Mouse (Mus musculus) heart, embryonic 16.5 days (tissue): ENCODE measurements around the gene Kifc1. TPM values are rescaled to one million over a fixed set of nuclear protein-coding genes. Genes with fewer than 3 reads are reported as not detected.
A peak's percentile ranks its signal among the peaks of the same experiment; 100 is the strongest.
"Not testable (repeated sequence)": the region's sequence is repeated elsewhere in the genome, so short reads cannot be mapped to it uniquely, and the experiment has no call there.

ENCODE experiments used
- ATAC-seq: fragments of 200-750 bp; cut with Nextera tagmentation; replicated peaks from 2 replicates; pipeline ENCODE4 v1.8.0; 2017; ENCODE audit warnings: moderate number of reproducible peaks; ENCODE audit not compliant: insufficient read depth, low FRiP score; ENCODE audit errors: extremely low read depth
- H3K27ac ChIP-seq: fragments of 300-500 bp; sonication (generic); 2 replicates; pipeline ENCODE4 v1.5.1; 2014; ENCODE audit warnings: mild to moderate bottlenecking, low read length, control low read depth, moderate library complexity
- H3K27me3 ChIP-seq: fragments of 300-500 bp; sonication (generic); 2 replicates; pipeline ENCODE4 v1.6.1; 2014; ENCODE audit warnings: low read length, mixed read lengths; ENCODE audit not compliant: control insufficient read depth, insufficient read depth
- H3K36me3 ChIP-seq: fragments of 300-500 bp; sonication (generic); 2 replicates; pipeline ENCODE4 v1.6.1; 2014; ENCODE audit not compliant: control insufficient read depth, insufficient read depth
- H3K4me1 ChIP-seq: fragments of 300-500 bp; sonication (generic); 2 replicates; pipeline ENCODE4 v1.6.1; 2014; ENCODE audit warnings: low read length, mixed read lengths; ENCODE audit not compliant: control insufficient read depth, insufficient read depth
- H3K4me2 ChIP-seq: fragments of 300-500 bp; sonication (generic); 2 replicates; pipeline ENCODE4 v1.6.1; 2014; ENCODE audit warnings: low read depth, mild to moderate bottlenecking, control low read depth, low read length
- H3K4me3 ChIP-seq: fragments of 300-500 bp; sonication (generic); 2 replicates; pipeline ENCODE4 v1.5.1; 2014; ENCODE audit warnings: mild to moderate bottlenecking, control low read depth, low read length
- H3K9ac ChIP-seq: fragments of 300-500 bp; sonication (generic); 2 replicates; pipeline ENCODE4 v1.6.1; 2014; ENCODE audit warnings: low read length, control low read depth
- H3K9me3 ChIP-seq: fragments of 300-500 bp; sonication (generic); replicated peaks from 2 replicates; pipeline ENCODE4 v1.6.1; 2016; ENCODE audit warnings: low read length; ENCODE audit not compliant: control insufficient read depth
- WGBS: fragments of 180-500 bp; shearing (Covaris S2); extraction: QIAGEN DNeasy Blood & Tissue Kit; methylation state at CpG from one replicate; pipeline ENCODE4 v1.1.7; 2014; 5-methylcytosine and 5-hydroxymethylcytosine counted together
- polyA plus RNA-seq: library from polyadenylated mRNA; unstranded; fragments of >200 nt; fragmentation: Nextera tagmentation; extraction: Ambion mirVana; gene quantifications from 2 replicates; pipeline ENCODE4 v1.2.1, GENCODE M21; 2015

Kifc1 gene
- polyA plus RNA-seq, 1 experiment from 2014 or later = 8.3 TPM

GRCm38 (mm10) chr17:33898193-33898592 lies 7.7 kb upstream of the Kifc1 start:
- not testable (repeated sequence) for H3K4me1 ChIP-seq, H3K27ac ChIP-seq, H3K4me2 ChIP-seq, H3K36me3 ChIP-seq, ATAC-seq, H3K4me3 ChIP-seq, H3K9ac ChIP-seq, H3K27me3 ChIP-seq, H3K9me3 ChIP-seq
- 59% methylated on average over 4 of the region's 4 CpGs for WGBS

GRCm38 (mm10) chr17:33897114-33897794 lies 6.8 kb upstream of the Kifc1 start:
- WGBS = 42% methylated on average over 6 of the region's 6 CpGs
- no peak overlapping the region for H3K9ac ChIP-seq
- no peak for ATAC-seq
- H3K4me2 ChIP-seq = no peak overlapping the region
- H3K27ac ChIP-seq = no peak overlapping the region
- no peak overlapping the region for H3K4me3 ChIP-seq
- H3K27me3 ChIP-seq = no peaks in the 10 kb centered on the region
- no peaks in the 10 kb centered on the region for H3K4me1 ChIP-seq
- no peaks in the 10 kb centered on the region for H3K36me3 ChIP-seq
- H3K9me3 ChIP-seq = no peaks in the 10 kb centered on the region

GRCm38 (mm10) chr17:33893011-33893410 lies 2.5 kb upstream of the Kifc1 start:
- H3K4me3 ChIP-seq, H3K36me3 ChIP-seq, H3K27me3 ChIP-seq, ATAC-seq, H3K9me3 ChIP-seq, H3K27ac ChIP-seq, H3K4me2 ChIP-seq, H3K4me1 ChIP-seq, H3K9ac ChIP-seq: not testable (repeated sequence)
- WGBS = 77% methylated on average over 4 of the region's 4 CpGs

GRCm38 (mm10) chr17:33892429-33892828 lies 2.0 kb upstream of the Kifc1 start:
- Histone ChIP-seq H3K4me3 (no peak overlapping the region), H3K9ac (no peak overlapping the region), H3K4me2 (no peak overlapping the region), H3K4me1 (peaks cover 10% of the 10 kb centered on the region), H3K36me3 (no peaks in the 10 kb centered on the region), H3K27me3 (no peaks in the 10 kb centered on the region), H3K27ac (no peak overlapping the region), H3K9me3 (no peaks in the 10 kb centered on the region)
- 27% methylated on average over 7 of the region's 7 CpGs for WGBS
- no peak for ATAC-seq

- not testable (repeated sequence) for H3K36me3 ChIP-seq, H3K9me3 ChIP-seq, H3K9ac ChIP-seq, ATAC-seq, H3K27me3 ChIP-seq, H3K4me2 ChIP-seq, H3K4me3 ChIP-seq, H3K27ac ChIP-seq
- peaks cover 10% of the 10 kb centered on the region for H3K4me1 ChIP-seq
- 66% methylated on average over 6 of the region's 6 CpGs for WGBS
Measured at GRCm38 (mm10) chr17:33891892-33892291, 1.4 kb upstream of the Kifc1 start.

- no peak overlapping the region for H3K4me2 ChIP-seq
- no peaks in the 10 kb centered on the region for H3K27me3 ChIP-seq
- H3K4me3 ChIP-seq = no peak overlapping the region
- H3K36me3 ChIP-seq = no peaks in the 10 kb centered on the region
- ATAC-seq = no peak
- peaks cover 10% of the 10 kb centered on the region for H3K4me1 ChIP-seq
- H3K9me3 ChIP-seq = no peaks in the 10 kb centered on the region
- no peak overlapping the region for H3K9ac ChIP-seq
- no peak overlapping the region for H3K27ac ChIP-seq
- 53% methylated on average over 2 of the region's 2 CpGs for WGBS
Measured at GRCm38 (mm10) chr17:33891357-33891756, 896 bp upstream of the Kifc1 start.

- H3K9me3 ChIP-seq, H3K27me3 ChIP-seq, H3K36me3 ChIP-seq: not testable (repeated sequence)
- ATAC-seq = peak; percentile 7
- H3K9ac ChIP-seq = peak overlapping the region; percentile 75
- peak overlapping the region; percentile 70 for H3K4me3 ChIP-seq
- peak overlapping the region; percentile 48 for H3K27ac ChIP-seq
- peak overlapping the region; percentile 68 for H3K4me2 ChIP-seq
- peaks cover 10% of the 10 kb centered on the region for H3K4me1 ChIP-seq
- under 1% methylated on average over 42 of the region's 44 CpGs for WGBS
Measured at GRCm38 (mm10) chr17:33889941-33890532, 424 bp downstream of the Kifc1 start.

GRCm38 (mm10) chr17:33888230-33888629 lies 2.2 kb downstream of the Kifc1 start:
- not testable (repeated sequence) for H3K27me3 ChIP-seq, H3K27ac ChIP-seq, H3K4me3 ChIP-seq, H3K36me3 ChIP-seq, H3K9me3 ChIP-seq, ATAC-seq, H3K9ac ChIP-seq, H3K4me2 ChIP-seq
- peaks cover 10% of the 10 kb centered on the region for H3K4me1 ChIP-seq

GRCm38 (mm10) chr17:33887802-33888201 lies 2.7 kb downstream of the Kifc1 start:
- not testable (repeated sequence) for ATAC-seq, H3K9ac ChIP-seq, H3K27ac ChIP-seq, H3K9me3 ChIP-seq, H3K4me3 ChIP-seq, H3K36me3 ChIP-seq, H3K4me2 ChIP-seq, H3K27me3 ChIP-seq
- 41% methylated on average over 2 of the region's 2 CpGs for WGBS
- H3K4me1 ChIP-seq = peaks cover 10% of the 10 kb centered on the region
